Comparison of ENCODE assay signal across 12 mouse cellular contexts in the genomic region with DNA sequence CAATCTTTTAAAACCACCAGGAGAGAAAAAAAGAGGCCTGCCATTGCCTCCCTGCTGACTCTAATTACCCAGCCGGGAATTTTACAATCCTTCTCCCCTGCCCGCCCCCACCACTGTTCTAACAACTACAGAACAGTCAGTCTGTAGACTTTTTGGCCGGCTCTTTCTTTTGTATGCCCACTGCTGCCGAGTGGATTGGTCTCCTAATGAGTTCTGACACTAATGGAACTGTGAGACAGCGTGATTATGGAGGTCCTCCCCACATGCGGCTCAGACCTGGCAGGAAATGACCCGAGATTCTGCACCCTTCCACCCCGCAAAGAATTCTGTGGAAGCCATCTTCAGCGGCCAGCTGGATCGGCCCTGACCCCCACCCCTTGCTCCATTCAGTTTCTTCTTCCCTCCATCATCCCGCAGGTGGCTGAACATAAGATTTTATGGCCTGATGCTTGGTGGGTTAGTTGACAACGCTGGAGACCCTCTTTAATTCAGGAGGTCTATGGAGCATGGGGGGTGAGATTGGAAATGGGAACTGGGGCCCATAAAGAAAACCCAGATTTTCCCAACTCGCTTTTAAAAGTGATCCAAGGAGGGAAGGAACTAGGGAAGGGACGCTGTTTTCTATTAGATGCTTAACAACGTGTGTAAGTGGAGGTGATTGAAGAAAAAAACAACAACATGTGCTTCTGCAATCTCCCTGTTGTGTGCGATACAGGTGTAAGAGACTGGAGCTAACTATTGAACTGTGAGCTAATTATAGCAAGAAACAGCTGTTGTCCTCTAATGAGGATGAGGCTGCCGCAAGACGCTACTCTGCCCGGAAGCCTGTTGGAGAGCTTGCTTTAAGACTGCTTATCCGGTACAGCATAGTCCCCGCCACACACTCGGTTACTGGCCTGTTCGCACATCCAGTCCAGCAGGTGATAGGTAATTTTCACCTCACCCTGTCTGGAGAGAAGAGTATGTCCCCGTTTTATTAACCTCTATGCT.
A peak's percentile ranks its signal among the peaks of the same experiment; 100 is the strongest.
DNase-seq lines count a peak whose midpoint lies in the region; ATAC-seq and TF ChIP-seq lines count a peak whose summit lies in the region.
"Had no signal": no experiment of that assay in that cellular context is flagged by ENCODE, and none has a peak within 500 bp of the region (broad histone marks: within the 10 kb centered on the region; RNA-seq: fewer than 3 reads in every experiment).

No protein-coding gene starts in this region.

- 0 out of 2 replicates have a peak, but pooled peaks cover 5% of the 10 kb centered on the region for H3K4me1 ChIP-seq in kidney, embryonic 14.5 days (ENCODE audit: control insufficient read depth, insufficient read depth, low read length)
- H3K4me1 ChIP-seq in kidney, adult 2 months (ENCODE audit: control insufficient read depth, insufficient read depth, low read length), result no peaks in the 10 kb centered on the region
- H3K4me1 ChIP-seq in forebrain, embryonic 12.5 days, result peaks cover 59% of the 10 kb centered on the region
- H3K4me1 ChIP-seq in limb, embryonic 10.5 days, result peaks cover 91% of the 10 kb centered on the region
- peaks cover 70% of the 10 kb centered on the region for H3K4me1 ChIP-seq in neural tube, embryonic 13.5 days (replicated peaks)
- H3K4me1 ChIP-seq: liver, embryonic 12.5 days had no signal

- no peak overlapping the region for H3K4me3 ChIP-seq in kidney, embryonic 14.5 days (ENCODE audit: low read length)
- H3K4me3 ChIP-seq in kidney, adult 2 months (ENCODE audit: insufficient read depth, low read depth, low read length), result no peak overlapping the region
- H3K4me3 ChIP-seq in forebrain, embryonic 12.5 days (replicated peaks), result no peak overlapping the region
- peak overlapping the region; percentile 20 for H3K4me3 ChIP-seq in limb, embryonic 10.5 days
- no peak overlapping the region for H3K4me3 ChIP-seq in neural tube, embryonic 13.5 days
- H3K4me3 ChIP-seq: heart, embryonic 15.5 days; liver, embryonic 12.5 days had no signal

- no peaks in the 10 kb centered on the region for H3K27me3 ChIP-seq in kidney, embryonic 14.5 days (ENCODE audit: control insufficient read depth, insufficient read depth, low read length)
- H3K27me3 ChIP-seq in kidney, adult 2 months (replicated peaks; ENCODE audit: control insufficient read depth, insufficient read depth, low read length), result no peaks in the 10 kb centered on the region
- peaks cover 64% of the 10 kb centered on the region for H3K27me3 ChIP-seq in forebrain, embryonic 12.5 days
- peaks cover 18% of the 10 kb centered on the region for H3K27me3 ChIP-seq in limb, embryonic 10.5 days (ENCODE audit: low read depth, poor library complexity, severe bottlenecking)
- H3K27me3 ChIP-seq in neural tube, embryonic 13.5 days, result peaks cover 37% of the 10 kb centered on the region
- H3K27me3 ChIP-seq: heart, embryonic 15.5 days; liver, embryonic 12.5 days; Patski had no signal

- H3K4me2 ChIP-seq in kidney, embryonic 14.5 days (replicated peaks; ENCODE audit: low read depth, low read length), result peak overlapping the region; percentile 19; the same call in 1 of the 2 replicates
- H3K4me2 ChIP-seq in forebrain, embryonic 12.5 days, result peak overlapping the region; percentile 28
- peak overlapping the region; percentile 29 for H3K4me2 ChIP-seq in neural tube, embryonic 13.5 days
- H3K4me2 ChIP-seq: heart, embryonic 15.5 days; liver, embryonic 12.5 days had no signal

- WGBS in kidney, embryonic 14.5 days, result 20% methylated on average over 24 of the region's 24 CpGs
- WGBS in kidney, adult 2 months, result 48% methylated on average over 24 of the region's 24 CpGs
- 11% methylated on average over 24 of the region's 24 CpGs for WGBS in forebrain, embryonic 12.5 days
- WGBS in limb, embryonic 10.5 days, result 26% methylated on average over 24 of the region's 24 CpGs
- WGBS in neural tube, embryonic 13.5 days, result 7% methylated on average over 24 of the region's 24 CpGs

- H3K27ac ChIP-seq in kidney, embryonic 14.5 days (ENCODE audit: low read depth, low read length), result no peak overlapping the region
- no peak overlapping the region for H3K27ac ChIP-seq in kidney, adult 2 months (ENCODE audit: insufficient read depth, low read depth, low read length)
- H3K27ac ChIP-seq in forebrain, embryonic 12.5 days, result peak overlapping the region; percentile 77
- peak overlapping the region; percentile 74 for H3K27ac ChIP-seq in limb, embryonic 10.5 days
- peak overlapping the region; percentile 28; the same call in 1 of the 2 replicates for H3K27ac ChIP-seq in neural tube, embryonic 13.5 days (replicated peaks)
- H3K27ac ChIP-seq: heart, embryonic 15.5 days; liver, embryonic 12.5 days had no signal

- H3K36me3 ChIP-seq in kidney, embryonic 14.5 days (ENCODE audit: control insufficient read depth, insufficient read depth, low read length), result no peaks in the 10 kb centered on the region
- H3K36me3 ChIP-seq in kidney, adult 2 months (ENCODE audit: control insufficient read depth, insufficient read depth, low read length), result no peaks in the 10 kb centered on the region
- no peaks in the 10 kb centered on the region for H3K36me3 ChIP-seq in forebrain, embryonic 12.5 days (replicated peaks)
- H3K36me3 ChIP-seq in limb, embryonic 10.5 days, result no peaks in the 10 kb centered on the region
- H3K36me3 ChIP-seq in neural tube, embryonic 13.5 days, result no peaks in the 10 kb centered on the region
- H3K36me3 ChIP-seq: heart, embryonic 15.5 days; liver, embryonic 12.5 days had no signal

- H3K9me3 ChIP-seq in kidney, embryonic 14.5 days (ENCODE audit: control insufficient read depth, low read length), result no peaks in the 10 kb centered on the region
- H3K9me3 ChIP-seq in forebrain, embryonic 12.5 days, result no peaks in the 10 kb centered on the region
- H3K9me3 ChIP-seq in limb, embryonic 10.5 days (replicated peaks), result no peaks in the 10 kb centered on the region
- H3K9me3 ChIP-seq in neural tube, embryonic 13.5 days, result no peaks in the 10 kb centered on the region
- H3K9me3 ChIP-seq: heart, embryonic 15.5 days; liver, embryonic 12.5 days had no signal

- no peak for DNase-seq in kidney, adult 2 months
- DNase-seq in limb, embryonic 10.5 days (ENCODE audit: low spot score), result peak; percentile 64
- DNase-seq in urinary bladder, postnatal 4 days (ENCODE audit: low spot score in 2 of 2), result no peak
- no peak for DNase-seq in layer of hippocampus, postnatal 36 days
- no peak for DNase-seq in adrenal gland, postnatal 36 days
- DNase-seq: kidney, postnatal 36 days had no signal

- no peak overlapping the region for H3K9ac ChIP-seq in kidney, embryonic 14.5 days (ENCODE audit: low read depth, low read length)
- H3K9ac ChIP-seq in forebrain, embryonic 12.5 days, result no peak overlapping the region; the same call in 1 of the 2 replicates
- H3K9ac ChIP-seq in neural tube, embryonic 13.5 days, result no peak overlapping the region
- H3K9ac ChIP-seq: heart, embryonic 15.5 days; liver, embryonic 12.5 days had no signal

- no peak for ATAC-seq in kidney, embryonic 14.5 days (ENCODE audit: low FRiP score, low TSS enrichment)
- ATAC-seq in forebrain, embryonic 12.5 days (ENCODE audit: low FRiP score), result peak; percentile 63
- ATAC-seq in neural tube, embryonic 13.5 days (ENCODE audit: low read depth), result peak; percentile 20; the same call in 1 of the 2 replicates
- ATAC-seq: liver, embryonic 12.5 days; Patski had no signal

- TF ChIP-seq CTCF in kidney, adult 2 months (conservative IDR thresholded peaks at IDR 0.05; ENCODE audit: insufficient read depth, insufficient read length, low read depth, low read length), result no peak

- TF ChIP-seq POLR2A in kidney, adult 2 months (IDR thresholded peaks at IDR 0.05; ENCODE audit: low read depth, low read length), result no peak

Comparison
In these comparisons a context has a peak if more than half of its experiments do, and no peak if none do; other contexts are left out.
1. H3K27ac ChIP-seq: peak in forebrain, embryonic 12.5 days (single experiment), limb, embryonic 10.5 days (single experiment) and neural tube, embryonic 13.5 days (single experiment); none in kidney, embryonic 14.5 days (single experiment) and kidney, adult 2 months (single experiment).
2. Peak in every context shown above with its lines, with median percentiles within 50 percentile points of each other: H3K4me2 ChIP-seq.